Mouse (Mus musculus) neural tube, embryonic 11.5 days (tissue): ENCODE measurements around the gene Amph. TPM values are rescaled to one million over a fixed set of nuclear protein-coding genes. Genes with fewer than 3 reads are reported as not detected.
"Not testable (repeated sequence)": the region's sequence is repeated elsewhere in the genome, so short reads cannot be mapped to it uniquely, and the experiment has no call there.

Source experiments
- ATAC-seq: fragments of 200-750 bp; cut with Nextera tagmentation; 2 replicates; pipeline ENCODE4 v1.8.0; 2017; ENCODE audit warnings: moderate number of reproducible peaks, mild to moderate bottlenecking, moderate TSS enrichment, moderate library complexity; ENCODE audit not compliant: insufficient read depth, low FRiP score, low TSS enrichment
- DNase-seq: peaks from one replicate; pipeline ENCODE4 v3.0.0-alpha.2; 2015; ENCODE audit warnings: low spot score
- H3K27ac ChIP-seq: fragments of 300-500 bp; sonication (generic); 2 replicates; pipeline ENCODE4 v1.5.1; 2014; ENCODE audit warnings: low read depth, mild to moderate bottlenecking, low read length
- H3K27me3 ChIP-seq: fragments of 300-500 bp; sonication (generic); 2 replicates; pipeline ENCODE4 v1.6.1; 2014; ENCODE audit warnings: mild to moderate bottlenecking, low read length, mixed read lengths; ENCODE audit not compliant: control insufficient read depth, insufficient read depth
- H3K36me3 ChIP-seq: fragments of 300-500 bp; sonication (generic); 2 replicates; pipeline ENCODE4 v1.6.1; 2014; ENCODE audit warnings: mild to moderate bottlenecking, low read length, moderate library complexity, mixed read lengths; ENCODE audit not compliant: control insufficient read depth, insufficient read depth
- H3K4me1 ChIP-seq: fragments of 300-500 bp; sonication (generic); 2 replicates; pipeline ENCODE4 v1.6.1; 2014; ENCODE audit warnings: low read length, mixed read lengths; ENCODE audit not compliant: control insufficient read depth, insufficient read depth
- H3K4me2 ChIP-seq: fragments of 300-500 bp; sonication (generic); 2 replicates; pipeline ENCODE4 v1.6.1; 2014; ENCODE audit warnings: low read depth, mild to moderate bottlenecking, moderate library complexity
- H3K4me3 ChIP-seq: fragments of 300-500 bp; sonication (generic); 2 replicates; pipeline ENCODE4 v1.5.1; 2014; ENCODE audit warnings: low read depth, low read length
- H3K9ac ChIP-seq: fragments of 300-500 bp; sonication (generic); 2 replicates; pipeline ENCODE4 v1.6.1; 2014; ENCODE audit warnings: mild to moderate bottlenecking, low read length
- H3K9me3 ChIP-seq: fragments of 300-500 bp; sonication (generic); 2 replicates; pipeline ENCODE4 v1.6.1; 2016; ENCODE audit warnings: low read length; ENCODE audit not compliant: control insufficient read depth
- WGBS: fragments of 180-500 bp; shearing (Covaris S2); extraction: QIAGEN DNeasy Blood & Tissue Kit; methylation state at CpG from one replicate; pipeline ENCODE4 v1.1.7; 2014; 5-methylcytosine and 5-hydroxymethylcytosine counted together
- polyA plus RNA-seq: library from polyadenylated mRNA; unstranded; fragments of >200 nt; fragmentation: Nextera tagmentation; extraction: Ambion mirVana; gene quantifications from 2 replicates; pipeline ENCODE4 v1.2.1, GENCODE M21; 2014

The Amph gene
- polyA plus RNA-seq, 1 experiment from 2014 or later = 12.6 TPM

DNA sequence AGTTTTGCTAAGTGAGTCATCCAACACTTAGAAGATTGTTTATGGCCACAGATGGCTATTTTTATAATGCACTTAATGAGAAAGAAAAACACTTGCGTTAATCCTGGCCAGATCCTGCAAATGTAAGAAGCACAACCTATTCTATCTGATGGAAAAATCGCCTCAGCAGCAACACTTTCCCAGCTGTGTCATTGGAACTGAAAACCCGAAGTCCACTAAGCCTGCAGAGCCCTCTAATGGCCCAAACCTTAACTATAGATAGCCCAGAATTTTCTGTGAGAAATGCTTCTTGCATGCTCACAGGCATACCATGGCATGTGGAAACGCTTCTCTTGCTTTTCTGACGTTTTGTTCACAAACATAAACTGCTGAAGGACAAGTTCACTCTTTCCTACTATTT is 158.4 kb downstream of the Amph start:
- ATAC-seq (no peak), DNase-seq (no peak)
- no peaks in the 10 kb centered on the region for H3K36me3 ChIP-seq
- H3K9ac ChIP-seq = no peak overlapping the region
- WGBS = 72% methylated on average over 5 of the region's 5 CpGs
- no peak overlapping the region for H3K4me2 ChIP-seq
- no peaks in the 10 kb centered on the region for H3K27me3 ChIP-seq
- no peak overlapping the region for H3K4me3 ChIP-seq
- H3K9me3 ChIP-seq = no peaks in the 10 kb centered on the region
- H3K27ac ChIP-seq = no peak overlapping the region
- H3K4me1 ChIP-seq = no peaks in the 10 kb centered on the region

DNA sequence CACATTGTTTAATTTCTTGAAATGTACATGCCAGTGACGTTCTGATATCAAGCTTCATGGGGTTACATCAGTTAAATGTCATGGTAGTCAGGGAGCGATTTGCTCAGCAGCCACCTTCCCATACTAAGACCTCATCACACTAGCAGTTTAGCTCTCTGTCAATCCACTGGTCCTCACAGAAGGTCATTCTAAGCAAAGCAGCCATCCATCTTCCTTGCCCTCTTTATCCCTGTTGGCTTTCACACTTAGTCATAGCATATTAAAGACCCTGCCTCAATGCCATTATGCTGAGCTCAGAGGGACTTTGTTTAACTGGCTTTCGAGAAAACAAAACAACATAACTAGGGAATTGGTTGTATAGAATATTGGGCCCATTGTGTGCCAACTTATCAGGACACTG is 161.3 kb downstream of the Amph start:
- no peaks in the 10 kb centered on the region for H3K27me3 ChIP-seq
- no peak for ATAC-seq
- no peak overlapping the region for H3K4me3 ChIP-seq
- no peak overlapping the region for H3K9ac ChIP-seq
- no peaks in the 10 kb centered on the region for H3K36me3 ChIP-seq
- no peaks in the 10 kb centered on the region for H3K4me1 ChIP-seq
- WGBS = 58% methylated on average over 3 of the region's 3 CpGs
- DNase-seq = no peak
- no peak overlapping the region for H3K4me2 ChIP-seq
- H3K27ac ChIP-seq = no peak overlapping the region
- no peaks in the 10 kb centered on the region for H3K9me3 ChIP-seq

DNA sequence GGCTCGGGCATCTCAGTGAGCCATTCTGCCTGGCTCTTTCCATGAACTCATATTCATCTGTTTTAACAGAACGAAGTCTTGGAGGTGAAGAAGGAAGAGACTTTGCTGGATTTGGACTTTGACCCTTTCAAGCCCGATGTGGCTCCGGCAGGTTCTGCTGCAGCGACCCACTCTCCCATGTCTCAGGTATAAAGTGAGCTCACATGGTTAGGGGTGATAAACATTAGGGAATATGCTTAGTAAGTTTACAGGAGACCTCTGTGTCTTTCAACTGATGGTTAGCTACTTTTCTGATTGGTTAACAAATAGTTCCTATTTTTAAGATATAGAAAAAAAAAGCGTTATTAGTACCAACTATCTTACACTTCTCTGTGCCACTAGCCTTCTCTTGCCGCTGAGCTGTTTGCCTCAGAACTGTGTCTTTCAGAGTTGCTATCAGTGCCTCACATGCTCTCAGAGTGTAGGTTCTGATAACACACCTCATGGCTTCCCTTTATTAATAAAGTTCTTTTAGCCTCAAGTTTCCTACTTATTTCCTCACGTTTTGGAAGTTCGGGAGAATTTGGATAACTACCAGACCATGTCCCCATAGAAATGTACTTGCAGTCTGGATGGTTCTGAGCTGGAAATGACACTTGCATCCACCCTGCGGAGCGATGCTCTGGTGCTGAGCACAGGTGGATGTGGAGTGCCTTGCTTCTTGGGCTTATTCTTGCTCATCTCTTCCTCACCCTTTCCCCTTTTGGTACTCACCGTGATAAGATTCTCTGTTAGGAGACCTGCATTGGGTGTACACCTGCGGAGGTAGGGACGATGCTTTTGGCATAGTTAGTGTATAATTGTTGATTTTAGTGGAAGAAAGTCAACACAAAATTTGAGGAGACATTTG is 165.3 kb downstream of the Amph start:
- 93% methylated on average over 14 of the region's 14 CpGs for WGBS
- no peaks in the 10 kb centered on the region for H3K27me3 ChIP-seq

DNA sequence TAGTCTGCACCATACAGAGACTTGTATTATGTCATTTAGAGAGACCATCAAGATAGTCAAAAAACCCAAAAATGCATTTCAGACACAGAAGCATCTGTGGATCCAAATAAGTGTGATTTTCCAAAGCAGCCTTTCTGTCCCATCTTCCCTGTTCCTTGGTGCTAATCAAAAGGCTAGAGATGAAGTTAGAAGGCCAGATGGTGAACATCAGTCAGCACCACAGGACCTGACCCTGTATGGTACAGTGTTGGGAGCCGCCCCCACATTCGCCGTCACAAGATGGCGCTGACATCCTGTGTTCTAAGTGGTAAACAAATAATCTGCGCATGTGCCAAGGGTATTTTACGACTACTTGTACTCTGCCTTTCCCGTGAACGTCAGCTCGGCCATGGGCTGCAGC is 166.8 kb downstream of the Amph start:
- DNase-seq, ATAC-seq, H3K36me3 ChIP-seq, H3K27ac ChIP-seq, H3K4me2 ChIP-seq, H3K27me3 ChIP-seq, H3K9me3 ChIP-seq, H3K9ac ChIP-seq, H3K4me3 ChIP-seq, H3K4me1 ChIP-seq: not testable (repeated sequence)
- 94% methylated on average over 4 of the region's 9 CpGs for WGBS

More for the DNA sequence above, 165.3 kb downstream of the Amph start:
- DNase-seq = no peak
- H3K4me1 ChIP-seq = no peaks in the 10 kb centered on the region
- H3K4me3 ChIP-seq = no peak overlapping the region
- no peak overlapping the region for H3K27ac ChIP-seq
- no peak overlapping the region for H3K9ac ChIP-seq
- H3K4me2 ChIP-seq = no peak overlapping the region
- no peak for ATAC-seq
- no peaks in the 10 kb centered on the region for H3K36me3 ChIP-seq
- no peaks in the 10 kb centered on the region for H3K9me3 ChIP-seq

DNA sequence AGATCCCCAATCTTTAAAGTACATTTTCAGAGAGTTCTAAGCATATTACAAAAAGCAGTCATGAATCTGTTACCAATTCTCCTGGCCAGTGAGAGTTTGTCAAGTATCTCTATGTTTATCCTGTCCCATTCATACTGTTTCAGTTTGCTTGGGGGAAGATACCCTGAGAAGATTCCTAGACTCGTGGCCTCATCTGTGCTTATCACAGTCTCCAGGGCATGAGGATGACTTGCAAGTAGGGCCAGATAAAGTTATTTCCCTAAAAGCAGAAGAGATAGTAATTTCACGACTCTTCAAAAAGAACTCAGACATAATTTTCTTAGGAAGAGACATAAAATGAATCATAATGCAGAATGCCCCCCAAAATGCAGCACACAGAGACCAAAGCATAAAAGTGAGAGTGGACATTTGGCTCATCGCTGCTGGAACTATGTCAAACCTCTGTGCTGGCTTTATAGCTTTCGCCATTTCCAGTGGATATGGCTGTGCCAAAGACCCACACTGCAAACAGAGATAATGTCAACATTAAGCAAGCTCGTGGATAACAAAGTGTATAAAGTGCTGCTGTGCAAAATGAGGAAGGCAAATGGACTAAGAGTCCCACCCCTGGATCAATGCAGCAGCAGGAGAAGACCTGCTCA is 179.0 kb downstream of the Amph start:
- no peak overlapping the region for H3K4me2 ChIP-seq
- DNase-seq (no peak), ATAC-seq (no peak)
- WGBS = 88% methylated on average over 5 of the region's 5 CpGs
- H3K27ac ChIP-seq = no peak overlapping the region
- no peaks in the 10 kb centered on the region for H3K4me1 ChIP-seq
- no peak overlapping the region for H3K9ac ChIP-seq
- H3K36me3 ChIP-seq = no peaks in the 10 kb centered on the region
- H3K27me3 ChIP-seq = no peaks in the 10 kb centered on the region
- H3K9me3 ChIP-seq = no peaks in the 10 kb centered on the region
- H3K4me3 ChIP-seq = no peak overlapping the region

DNA sequence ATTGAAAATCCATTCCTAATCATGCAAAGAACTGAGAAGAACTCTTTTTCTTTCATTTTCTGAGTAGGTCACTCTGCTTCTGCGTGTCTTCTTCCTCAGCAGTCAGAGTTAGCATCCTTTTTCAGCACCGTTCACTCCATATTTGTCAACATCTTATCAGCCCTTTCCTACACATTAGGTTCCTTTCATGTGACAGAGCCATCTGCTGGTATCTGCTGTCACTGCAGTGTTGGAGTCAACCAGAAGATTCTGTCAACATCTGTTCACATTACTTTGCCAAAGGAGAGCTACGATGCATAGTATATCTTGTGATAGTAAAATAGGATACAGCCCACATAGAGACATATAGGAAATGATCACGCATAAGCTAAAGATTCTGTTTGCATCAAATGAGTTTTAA is 185.8 kb downstream of the Amph start:
- peak; percentile 33; the same call in 1 of the 2 replicates for ATAC-seq
- no peaks in the 10 kb centered on the region for H3K9me3 ChIP-seq
- WGBS = 53% methylated on average over 4 of the region's 4 CpGs
- no peak overlapping the region for H3K9ac ChIP-seq
- DNase-seq = peak; percentile 43
- no peak overlapping the region for H3K27ac ChIP-seq
- H3K4me3 ChIP-seq = no peak overlapping the region
- H3K27me3 ChIP-seq = no peaks in the 10 kb centered on the region
- no peaks in the 10 kb centered on the region for H3K4me1 ChIP-seq
- H3K36me3 ChIP-seq = no peaks in the 10 kb centered on the region
- H3K4me2 ChIP-seq = no peak overlapping the region

DNA sequence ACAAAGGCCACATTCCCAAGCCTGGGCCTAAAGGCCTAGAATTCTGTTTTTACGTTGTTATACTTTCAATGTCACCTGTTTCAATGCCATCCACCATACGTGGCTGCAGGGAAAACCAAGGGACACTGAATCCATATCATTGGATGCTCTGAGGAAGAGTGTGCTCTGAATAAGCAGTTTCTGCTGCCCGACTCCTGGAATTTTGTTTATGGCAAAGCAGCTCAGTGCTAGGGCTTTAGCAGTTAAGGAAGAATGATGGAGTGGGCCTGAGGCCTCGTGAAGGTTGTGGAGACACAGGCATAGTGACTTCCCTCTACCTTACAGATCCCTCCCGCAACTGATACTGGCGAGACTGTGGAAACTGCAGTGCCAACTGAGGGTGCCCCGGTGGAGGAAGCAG is 189.2 kb downstream of the Amph start:
- DNase-seq (no peak), ATAC-seq (no peak)
- Histone ChIP-seq H3K9ac (no peak overlapping the region), H3K4me3 (no peak overlapping the region), H3K9me3 (no peaks in the 10 kb centered on the region), H3K27ac (no peak overlapping the region), H3K4me1 (no peaks in the 10 kb centered on the region), H3K4me2 (no peak overlapping the region), H3K27me3 (no peaks in the 10 kb centered on the region), H3K36me3 (no peaks in the 10 kb centered on the region)
- WGBS = 69% methylated on average over 7 of the region's 7 CpGs

DNA sequence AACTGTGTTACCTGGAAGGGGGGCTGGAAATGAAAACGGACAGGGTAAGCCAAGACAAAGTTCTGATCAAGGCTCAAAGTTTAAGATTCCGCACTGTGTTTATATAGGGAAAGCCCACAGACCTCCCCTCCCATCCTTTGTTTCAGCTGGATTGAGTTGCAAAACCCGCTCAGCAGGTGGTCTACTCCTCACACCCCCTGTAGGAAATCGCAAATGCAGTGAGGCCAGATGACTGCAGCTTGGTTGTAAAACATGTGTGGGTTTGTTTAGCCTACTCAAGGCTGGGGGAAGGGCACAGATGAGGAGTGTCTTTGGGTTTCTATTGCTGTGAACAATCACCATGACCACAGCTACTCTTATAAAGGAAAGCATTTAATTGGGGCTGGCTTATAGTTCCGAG is 189.9 kb downstream of the Amph start:
- no peak overlapping the region for H3K27ac ChIP-seq

DNA sequence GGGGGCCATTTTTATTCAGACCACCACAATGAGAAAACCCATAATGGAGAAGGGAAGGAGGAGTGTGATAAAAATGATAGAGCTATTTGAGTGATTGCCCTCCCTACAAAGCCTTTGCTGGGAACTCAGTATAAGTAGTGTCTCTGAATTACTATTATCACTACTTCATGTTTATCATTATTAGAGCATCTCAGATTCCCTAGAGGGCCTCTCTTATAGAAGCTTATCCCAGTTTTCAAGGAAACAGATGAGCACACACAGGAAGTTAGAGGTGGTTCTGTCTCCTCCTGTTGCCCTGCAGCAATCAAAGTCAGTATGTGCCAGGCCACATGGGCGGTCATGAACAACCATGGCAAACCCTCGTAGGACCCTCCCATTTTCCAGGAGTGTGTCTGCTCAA is 190.5 kb downstream of the Amph start:
- Histone ChIP-seq H3K36me3 (no peaks in the 10 kb centered on the region), H3K27me3 (no peaks in the 10 kb centered on the region), H3K4me3 (no peak overlapping the region), H3K4me2 (no peak overlapping the region), H3K9ac (no peak overlapping the region), H3K4me1 (no peaks in the 10 kb centered on the region), H3K27ac (no peak overlapping the region), H3K9me3 (no peaks in the 10 kb centered on the region)
- WGBS = 90% methylated on average over 2 of the region's 2 CpGs
- DNase-seq (no peak), ATAC-seq (no peak)

More for the DNA sequence above, 189.9 kb downstream of the Amph start:
- Histone ChIP-seq H3K4me3 (no peak overlapping the region), H3K9me3 (no peaks in the 10 kb centered on the region), H3K4me1 (no peaks in the 10 kb centered on the region), H3K36me3 (no peaks in the 10 kb centered on the region), H3K27me3 (no peaks in the 10 kb centered on the region), H3K9ac (no peak overlapping the region), H3K4me2 (no peak overlapping the region)
- 0 out of 2 replicates have a peak, but pooled peaks have one; percentile 64 for ATAC-seq
- no peak for DNase-seq
- 35% methylated on average over 5 of the region's 5 CpGs for WGBS
